Mouse (Mus musculus): ENCODE measurements at regions not wholly inside any gene's neighbourhood (a gene's known extent, or its start where the extent isn't known, plus 50 kb on each side); places are given as distances from the start of the nearest gene placed in this dataset.

GRCm38 (mm10) chr2:99831251-99831650, 1164.2 kb upstream of the Gm10800 start:
- DNase-seq, result peak; percentile 6 to 14

DNA sequence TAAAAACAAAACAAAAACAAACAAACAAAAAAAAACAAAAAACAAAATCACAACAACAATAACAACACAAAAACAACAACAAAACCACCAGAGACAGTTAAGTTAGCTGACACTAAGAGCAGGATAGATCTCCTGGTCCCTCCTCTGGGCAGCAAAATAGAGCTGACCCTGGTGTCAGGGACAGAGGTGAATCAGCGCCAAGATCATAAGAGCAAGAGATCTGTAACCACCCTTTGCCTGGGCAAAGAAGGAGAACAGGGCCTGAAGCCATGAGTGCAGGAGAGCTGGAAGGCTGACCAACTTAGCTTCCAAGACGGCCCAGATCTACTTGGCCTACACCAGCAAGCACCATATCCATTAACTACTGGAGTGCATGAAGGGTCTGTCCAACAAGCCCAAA, 1154.6 kb upstream of the Gm10800 start:
- DNase-seq, result no peak
